Mouse (Mus musculus) myocyte (in vitro differentiated cells): ENCODE results near the gene Myh14. TPM values are rescaled to one million over a fixed set of nuclear protein-coding genes. Genes with fewer than 3 reads are reported as not detected.

ENCODE experiments used
- H3K27me3 ChIP-seq: one replicate; pipeline ENCODE4 v1.6.1; 2011; ENCODE audit not compliant: control insufficient read depth, insufficient read depth, insufficient read length
- H3K36me3 ChIP-seq: one replicate; pipeline ENCODE4 v1.6.1; 2011; ENCODE audit not compliant: control insufficient read depth, insufficient read depth
- H3K4me2 ChIP-seq: one replicate; pipeline ENCODE4 v1.6.1; 2011; ENCODE audit warnings: low read depth, control low read depth
- H3K4me3 ChIP-seq: one replicate; pipeline ENCODE4 v1.5.1; 2011; ENCODE audit warnings: mild to moderate bottlenecking, control low read depth, moderate library complexity
- H3K79me2 ChIP-seq: one replicate; pipeline ENCODE4 v1.6.1; 2011; ENCODE audit not compliant: control insufficient read depth, insufficient read depth
- H3ac ChIP-seq: one replicate; pipeline ENCODE4 v1.6.1; 2011; ENCODE audit not compliant: control insufficient read depth, insufficient read length
- CEBPB ChIP-seq: IDR thresholded peaks from 2 replicates; pipeline ENCODE4 v1.6.1; 2011; ENCODE audit warnings: mild to moderate bottlenecking, moderate library complexity; ENCODE audit not compliant: poor library complexity, insufficient read depth, severe bottlenecking
- E2F4 ChIP-seq: IDR thresholded peaks from one replicate; pipeline ENCODE4 v1.6.1; 2011; ENCODE audit warnings: mild to moderate bottlenecking, control low read depth, moderate library complexity; ENCODE audit not compliant: insufficient read depth
- MAX ChIP-seq: IDR thresholded peaks from one replicate; pipeline ENCODE4 v1.6.1; 2011; ENCODE audit warnings: low read depth, mild to moderate bottlenecking, control low read depth
- MYOD1 ChIP-seq, 3 experiments: IDR thresholded peaks; one replicate each; pipeline ENCODE4 v1.6.1; 2011; ENCODE audit warnings: control low read depth in 2 of 3, low read depth in 2 of 3, mild to moderate bottlenecking in 2 of 3, moderate library complexity in 1 of 3; ENCODE audit not compliant: insufficient read length in 2 of 3, control insufficient read depth in 1 of 3
- MYOG ChIP-seq, 3 experiments: IDR thresholded peaks; one replicate each; pipeline ENCODE4 v1.6.1; 2011; ENCODE audit warnings: control low read depth in 2 of 3, low read depth in 2 of 3, mild to moderate bottlenecking in 2 of 3; ENCODE audit not compliant: insufficient read length in 2 of 3, control insufficient read depth in 1 of 3, insufficient read depth in 1 of 3
- POLR2A ChIP-seq: IDR thresholded peaks from one replicate; pipeline ENCODE4 v1.6.1; 2011; ENCODE audit warnings: low read depth, mild to moderate bottlenecking, control low read depth, moderate library complexity; ENCODE audit not compliant: insufficient read length
- POLR2AphosphoS2 ChIP-seq: IDR thresholded peaks from one replicate; pipeline ENCODE4 v1.6.1; 2011; ENCODE audit warnings: low read depth, control low read depth; ENCODE audit not compliant: insufficient read length
- REST ChIP-seq: IDR thresholded peaks from one replicate; pipeline ENCODE4 v1.6.1; 2011; ENCODE audit warnings: mild to moderate bottlenecking, control low read depth, moderate library complexity; ENCODE audit not compliant: insufficient read depth, insufficient read length
- SRF ChIP-seq: IDR thresholded peaks from one replicate; pipeline ENCODE4 v1.6.1; 2011; ENCODE audit warnings: low read depth; ENCODE audit not compliant: control insufficient read depth, insufficient read length
- TCF12 ChIP-seq: IDR thresholded peaks from one replicate; pipeline ENCODE4 v1.6.1; 2011; ENCODE audit warnings: mild to moderate bottlenecking, control low read depth; ENCODE audit not compliant: poor library complexity, insufficient read depth, severe bottlenecking
- TCF3 ChIP-seq: IDR thresholded peaks from one replicate; pipeline ENCODE4 v1.6.1; 2011; ENCODE audit warnings: low read depth, control low read depth; ENCODE audit not compliant: insufficient read length
- USF1 ChIP-seq: IDR thresholded peaks from one replicate; pipeline ENCODE4 v1.6.1; 2011; ENCODE audit warnings: low read depth, mild to moderate bottlenecking, control low read depth, moderate library complexity
- polyA plus RNA-seq: library from polyadenylated mRNA; unstranded; fragments of >200 nt; fragmentation: generic; extraction: Trizol; gene quantifications from one replicate; pipeline ENCODE4 v1.2.1, GENCODE M21; 2012; ENCODE audit warnings: missing spikeins

Gene Myh14
- polyA plus RNA-seq, 1 experiment: 0.17 TPM

- Histone ChIP-seq H3ac (no peak overlapping the region), H3K36me3 (no peaks in the 10 kb centered on the region), H3K79me2 (no peaks in the 10 kb centered on the region), H3K27me3 (peaks cover 61% of the 10 kb centered on the region), H3K4me3 (no peak overlapping the region), H3K4me2 (no peak overlapping the region)
- TF ChIP-seq MYOD1 (IDR thresholded peaks at IDR 0.05; ENCODE audit: control insufficient read depth in 1 of 3, insufficient read length in 2 of 3, low read depth in 2 of 3): no peak
- TF ChIP-seq TCF3: no peak
- no peak for TF ChIP-seq POLR2AphosphoS2
- no peak for TF ChIP-seq TCF12
- TF ChIP-seq POLR2A: no peak
- TF ChIP-seq REST: no peak
- no peak for TF ChIP-seq E2F4
- TF ChIP-seq USF1: no peak
- TF ChIP-seq MYOG (IDR thresholded peaks at IDR 0.05; ENCODE audit: control insufficient read depth in 1 of 3, insufficient read depth in 1 of 3, insufficient read length in 2 of 3, low read depth in 2 of 3): no peak
- no peak for TF ChIP-seq SRF
- TF ChIP-seq CEBPB: no peak
- no peak for TF ChIP-seq MAX
Measured at GRCm38 (mm10) chr7:44593051-44593450, 77.6 kb downstream of the Myh14 start.

DNA sequence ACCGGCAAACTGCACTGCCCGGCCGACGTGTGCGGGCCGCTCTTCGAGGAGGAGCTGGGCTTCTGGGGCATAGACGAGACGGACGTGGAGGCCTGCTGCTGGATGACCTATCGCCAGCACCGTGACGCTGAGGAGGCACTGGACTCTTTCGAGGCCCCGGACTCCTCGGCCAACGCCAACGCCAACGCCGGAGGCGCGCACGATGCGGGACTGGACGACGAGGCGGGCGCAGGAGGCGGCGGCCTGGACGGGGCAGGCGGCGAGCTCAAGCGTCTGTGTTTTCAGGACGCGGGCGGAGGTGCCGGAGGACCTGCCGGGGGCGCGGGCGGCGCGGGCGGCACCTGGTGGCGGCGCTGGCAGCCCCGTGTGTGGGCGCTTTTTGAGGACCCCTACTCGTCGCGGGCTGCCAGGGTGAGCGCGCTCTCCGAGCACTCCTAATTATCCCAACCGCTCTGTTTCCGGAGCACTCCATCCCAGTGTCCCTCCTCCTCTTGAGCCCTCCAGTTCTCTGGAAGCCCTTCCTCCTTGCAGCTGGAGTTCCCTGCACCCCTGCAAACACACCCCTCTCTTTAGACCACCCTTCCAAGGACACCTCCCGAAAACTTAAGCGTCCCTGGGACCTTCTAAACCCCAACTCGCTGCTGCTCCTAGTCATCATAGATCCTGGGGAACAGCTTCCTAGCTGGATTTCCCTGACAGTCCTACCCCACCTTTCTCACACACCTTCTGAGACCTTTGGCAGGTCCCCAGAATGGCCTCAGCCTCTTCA lies 79.1 kb downstream of the Myh14 start:
- H3K79me2 ChIP-seq: no peaks in the 10 kb centered on the region
- H3K27me3 ChIP-seq: peaks cover 72% of the 10 kb centered on the region
- no peaks in the 10 kb centered on the region for H3K36me3 ChIP-seq
- peak overlapping the region; percentile 10 for H3ac ChIP-seq
- no peak overlapping the region for H3K4me3 ChIP-seq
- peak overlapping the region; percentile 24 for H3K4me2 ChIP-seq
- TF ChIP-seq CEBPB: no peak
- TF ChIP-seq SRF: no peak
- TF ChIP-seq POLR2AphosphoS2: no peak
- no peak for TF ChIP-seq TCF3
- no peak for TF ChIP-seq REST
- TF ChIP-seq MAX: no peak
- TF ChIP-seq USF1: no peak
- TF ChIP-seq MYOG (IDR thresholded peaks at IDR 0.05; ENCODE audit: control insufficient read depth in 1 of 3, insufficient read depth in 1 of 3, insufficient read length in 2 of 3, low read depth in 2 of 3): no peak
- no peak for TF ChIP-seq POLR2A
- no peak for TF ChIP-seq TCF12
- TF ChIP-seq E2F4: no peak
- TF ChIP-seq MYOD1 (IDR thresholded peaks at IDR 0.05; ENCODE audit: control insufficient read depth in 1 of 3, insufficient read length in 2 of 3, low read depth in 2 of 3): no peak

- Histone ChIP-seq H3K4me2 (peak within 1 kb of the TSS; percentile 24), H3K4me3 (no peak within 1 kb of the TSS), H3ac (peak within 1 kb of the TSS; percentile 10), H3K27me3 (peaks cover 70% of the 10 kb centered on the region), H3K79me2 (no peaks in the 10 kb centered on the region), H3K36me3 (no peaks in the 10 kb centered on the region)
- no peak for TF ChIP-seq CEBPB
- TF ChIP-seq POLR2A: peak; percentile 68
Measured at GRCm38 (mm10) chr7:44590402-44591347, 80.0 kb downstream of the Myh14 start, which contains the start of gene Kcnc3. TSS of gene Kcnc3 (plus strand) at chr7:44590664.

GRCm38 (mm10) chr7:44589946-44590345 lies 80.7 kb downstream of the Myh14 start:
- peaks cover 71% of the 10 kb centered on the region for H3K27me3 ChIP-seq
- H3K79me2 ChIP-seq: no peaks in the 10 kb centered on the region
- H3ac ChIP-seq: no peak overlapping the region
- TF ChIP-seq CEBPB: no peak
- peak overlapping the region; percentile 18 for H3K4me2 ChIP-seq
- H3K36me3 ChIP-seq: no peaks in the 10 kb centered on the region
- H3K4me3 ChIP-seq: no peak overlapping the region

GRCm38 (mm10) chr7:44589149-44589548 lies 81.5 kb downstream of the Myh14 start:
- TF ChIP-seq MYOG (IDR thresholded peaks at IDR 0.05; ENCODE audit: control insufficient read depth in 1 of 3, insufficient read depth in 1 of 3, insufficient read length in 2 of 3, low read depth in 2 of 3) (no peak), E2F4 (no peak), POLR2A (no peak), REST (no peak), CEBPB (no peak), MAX (no peak), TCF12 (no peak), MYOD1 (IDR thresholded peaks at IDR 0.05; ENCODE audit: control insufficient read depth in 1 of 3, insufficient read length in 2 of 3, low read depth in 2 of 3) (no peak)
- Histone ChIP-seq H3K79me2 (no peaks in the 10 kb centered on the region), H3K27me3 (peaks cover 76% of the 10 kb centered on the region), H3K4me2 (peak overlapping the region; percentile 65), H3K4me3 (no peak overlapping the region), H3K36me3 (no peaks in the 10 kb centered on the region), H3ac (no peak overlapping the region)
